ENCODE assay signal across 8 mouse cellular contexts in genomic region chr17:63467866-63468265, GRCm38 (mm10). TPM values are rescaled to one million over a fixed set of nuclear protein-coding genes. Genes with fewer than 3 reads are reported as not detected.
DNase-seq lines count a peak whose midpoint lies in the region; ATAC-seq and TF ChIP-seq lines count a peak whose summit lies in the region.

No protein-coding gene starts in this region.

- peaks cover 7% of the 10 kb centered on the region; the same call in 1 of the 2 replicates for H3K4me1 ChIP-seq in embryonic facial prominence, embryonic 10.5 days
- peaks cover 17% of the 10 kb centered on the region for H3K4me1 ChIP-seq in heart, postnatal 0 days (ENCODE audit: control insufficient read depth, insufficient read depth)

- TF ChIP-seq EP300 in heart, postnatal 0 days (IDR thresholded peaks at IDR 0.05; ENCODE audit: low read depth): no peak

- peak overlapping the region; percentile 33; the same call in 1 of the 2 replicates for H3K4me2 ChIP-seq in heart, postnatal 0 days (ENCODE audit: low read depth, low read length)

- TF ChIP-seq CTCF in heart, postnatal 0 days (IDR thresholded peaks at IDR 0.05; ENCODE audit: low read depth): peak; percentile 90

- no peak overlapping the region for H3K9ac ChIP-seq in heart, postnatal 0 days (replicated peaks; ENCODE audit: low read depth, low read length)

- H3K4me3 ChIP-seq in embryonic facial prominence, embryonic 10.5 days: no peak overlapping the region
- no peak overlapping the region for H3K4me3 ChIP-seq in heart, postnatal 0 days (ENCODE audit: low read depth, low read length)

- no peaks in the 10 kb centered on the region for H3K9me3 ChIP-seq in embryonic facial prominence, embryonic 10.5 days
- no peaks in the 10 kb centered on the region for H3K9me3 ChIP-seq in heart, postnatal 0 days (replicated peaks; ENCODE audit: control insufficient read depth, low read length)

- WGBS in embryonic facial prominence, embryonic 10.5 days: 9% methylated on average over 6 of the region's 6 CpGs
- WGBS in heart, postnatal 0 days: 7% methylated on average over 6 of the region's 6 CpGs

- no peaks in the 10 kb centered on the region for H3K27me3 ChIP-seq in embryonic facial prominence, embryonic 10.5 days (replicated peaks; ENCODE audit: low read depth, poor library complexity, severe bottlenecking)
- H3K27me3 ChIP-seq in heart, postnatal 0 days (ENCODE audit: control insufficient read depth, insufficient read depth, low read length): no peaks in the 10 kb centered on the region

- ATAC-seq in heart, postnatal 0 days (ENCODE audit: insufficient read depth, low read depth): peak; percentile 63

- peak; percentile 65 to 83 for DNase-seq in heart, adult 18-20 months
- no peak for DNase-seq in heart, adult 11 months
- DNase-seq in adrenal gland, postnatal 25 days: peak; percentile 43
- DNase-seq in embryonic facial prominence, embryonic 10.5 days (ENCODE audit: low spot score): peak; percentile 51
- DNase-seq in heart, postnatal 0 days (ENCODE audit: low spot score): peak; percentile 81
- DNase-seq in layer of hippocampus, adult 8-10 months (ENCODE audit: low spot score in 2 of 2): peak; percentile 34 to 64
- peak; percentile 48 to 68 for DNase-seq in lung, postnatal 4 days
- DNase-seq in right cerebral cortex, postnatal 36 days (ENCODE audit: low spot score in 2 of 2): peak; percentile 38 to 53

- no peak overlapping the region for H3K27ac ChIP-seq in embryonic facial prominence, embryonic 10.5 days (replicated peaks)
- no peak overlapping the region for H3K27ac ChIP-seq in heart, postnatal 0 days (ENCODE audit: low read depth)

- 0 out of 2 replicates have a peak, but pooled peaks cover 4% of the 10 kb centered on the region for H3K36me3 ChIP-seq in embryonic facial prominence, embryonic 10.5 days (replicated peaks)
- peaks cover 13% of the 10 kb centered on the region; the same call in 1 of the 2 replicates for H3K36me3 ChIP-seq in heart, postnatal 0 days (replicated peaks; ENCODE audit: control insufficient read depth, insufficient read depth, low read length)

RNA-seq across cellular contexts. Expression of gene Fbxl17, which starts 32.0 kb away (rescaled TPM):
- 10 to 100 TPM; 26.8 to 27.0 TPM for total RNA-seq in heart, adult 18-20 months (2021)
- 30.6 and 42.4 TPM in 2 replicates for total RNA-seq in adrenal gland, postnatal 25 days (2021)
- 3.4 and 3.8 TPM in 2 replicates for polyA plus RNA-seq in embryonic facial prominence, embryonic 10.5 days (2016; fragmentation: Nextera tagmentation; extraction: Ambion mirVana)
- total RNA-seq in heart, postnatal 0 days (2014; rRNA removed; ENCODE audit: low replicate concordance): 20.5 and 26.3 TPM in 2 replicates
- 10.4 and 11.4 TPM in 2 replicates for polyA plus RNA-seq in heart, postnatal 0 days (2015; fragmentation: Nextera tagmentation; extraction: Ambion mirVana)
- 10 to 100 TPM; 48.7 to 59.9 (median 54.3) TPM for total RNA-seq in layer of hippocampus, adult 8-10 months (2022)
